Mouse (Mus musculus) gastrocnemius, postnatal 10 days (tissue): Measurements from ENCODE around the gene D10Wsu102e. TPM values are rescaled to one million over a fixed set of nuclear protein-coding genes. Genes with fewer than 3 reads are reported as not detected.
"Not testable (repeated sequence)": the region's sequence is repeated elsewhere in the genome, so short reads cannot be mapped to it uniquely, and the experiment has no call there.

ENCODE experiments used
- DNase-seq: peaks from one replicate; pipeline ENCODE4 v3.0.0; 2021; ENCODE audit warnings: mixed read lengths
- total RNA-seq, 2 experiments: library from RNA; stranded (reverse); gene quantifications; 2 replicates each; pipeline ENCODE4 v1.2.3; 2021

The D10Wsu102e gene
- total RNA-seq, 2 experiments from 2014 or later: 0.78 to 0.90 TPM

DNA sequence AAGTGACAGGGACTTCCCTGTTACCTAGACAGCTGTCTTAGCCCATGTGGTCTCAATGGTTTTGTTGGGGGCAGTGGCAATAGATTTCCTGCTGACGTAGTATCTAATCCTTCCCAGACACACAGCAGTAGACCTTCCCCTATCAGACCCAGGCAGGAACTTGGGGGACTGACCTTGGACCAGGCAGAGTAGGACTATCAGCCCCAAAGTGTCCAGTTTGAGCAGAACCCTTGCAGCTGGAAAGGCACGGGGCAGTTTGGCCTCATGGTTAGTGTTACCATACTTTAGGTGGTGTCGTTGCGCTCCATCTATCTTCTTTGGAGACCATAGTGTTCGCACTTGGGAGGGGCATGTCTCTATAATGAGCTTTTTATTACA, 13.7 kb upstream of the D10Wsu102e start:
- no peak for DNase-seq

DNA sequence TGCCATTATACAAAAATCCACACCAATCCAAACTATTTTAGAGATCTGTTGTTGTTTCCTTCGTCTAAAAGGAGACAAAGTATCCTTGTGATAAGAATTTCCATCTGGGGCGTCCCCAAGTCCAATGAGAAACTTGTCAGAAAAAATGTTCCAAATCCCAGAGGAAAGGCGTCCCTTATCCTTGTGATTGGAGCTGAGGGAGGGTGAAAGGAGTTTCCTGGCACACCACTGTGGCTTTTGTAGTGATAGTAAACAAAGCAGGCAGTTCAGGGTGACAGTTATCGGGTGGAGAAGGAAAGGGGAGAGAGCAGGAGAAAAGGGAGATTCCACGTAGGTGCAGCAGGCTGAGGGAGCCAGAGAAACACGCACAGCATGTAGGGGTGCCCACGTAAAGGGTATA, 12.5 kb upstream of the D10Wsu102e start:
- DNase-seq: no peak

GRCm38 (mm10) chr10:83350689-83351088, 9.3 kb upstream of the D10Wsu102e start:
- DNase-seq: no peak

GRCm38 (mm10) chr10:83351779-83352178, 8.2 kb upstream of the D10Wsu102e start:
- not testable (repeated sequence) for DNase-seq

DNA sequence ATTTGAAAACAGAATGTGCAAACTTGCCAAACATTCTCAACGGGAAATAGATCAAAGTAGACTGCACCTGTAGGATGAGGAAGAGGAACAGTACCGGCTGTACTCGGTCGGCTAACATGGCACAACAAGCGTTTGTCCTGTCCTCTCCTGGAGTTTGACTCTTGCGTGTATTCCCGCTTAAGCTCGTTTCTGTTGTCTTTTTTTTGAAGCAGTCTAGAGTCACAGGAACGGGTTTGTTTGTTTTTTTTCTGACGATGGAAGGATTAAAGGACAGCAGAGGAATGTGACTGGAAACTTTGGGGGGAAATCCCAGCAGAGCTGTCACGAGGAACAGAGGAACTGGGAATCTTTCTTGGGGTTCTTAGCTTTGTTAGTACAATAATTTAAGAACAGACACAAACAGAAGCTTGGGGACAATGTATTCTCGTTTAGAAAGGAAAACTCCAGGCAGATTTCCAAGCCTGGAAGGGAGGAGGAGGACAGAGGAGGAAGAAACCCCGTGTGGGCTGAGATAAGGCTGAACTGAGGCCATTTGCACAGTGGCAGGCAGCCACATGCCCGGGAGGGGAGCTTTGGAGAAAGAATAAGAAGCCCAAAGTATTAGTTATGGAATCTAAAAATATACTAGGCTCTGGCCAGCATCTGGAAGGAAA, 6.2 kb upstream of the D10Wsu102e start:
- DNase-seq: peak; percentile 30

GRCm38 (mm10) chr10:83354333-83354719, 5.7 kb upstream of the D10Wsu102e start:
- DNase-seq: no peak

DNA sequence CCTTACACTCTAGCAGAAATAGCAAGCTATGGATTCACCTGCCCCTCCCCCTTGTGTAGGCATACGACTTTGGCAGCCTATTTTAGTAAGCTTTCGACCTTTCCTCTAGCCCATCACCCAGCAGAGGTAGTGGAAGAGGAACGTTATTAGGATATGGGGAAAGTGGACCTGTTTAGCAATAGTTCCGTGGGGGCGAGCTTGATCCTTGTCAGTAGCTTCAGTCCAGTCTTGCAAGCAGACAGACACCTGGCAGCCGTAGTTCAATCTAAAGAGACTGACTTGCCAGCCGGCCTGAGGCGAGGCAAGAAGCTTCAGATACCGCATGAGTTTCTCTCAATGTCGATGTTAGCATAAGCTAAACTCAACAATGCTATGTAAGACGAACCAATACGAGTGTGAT, 3.6 kb upstream of the D10Wsu102e start:
- DNase-seq: no peak

- DNase-seq: no peak
Measured at GRCm38 (mm10) chr10:83359451-83359850, 570 bp upstream of the D10Wsu102e start.

DNA sequence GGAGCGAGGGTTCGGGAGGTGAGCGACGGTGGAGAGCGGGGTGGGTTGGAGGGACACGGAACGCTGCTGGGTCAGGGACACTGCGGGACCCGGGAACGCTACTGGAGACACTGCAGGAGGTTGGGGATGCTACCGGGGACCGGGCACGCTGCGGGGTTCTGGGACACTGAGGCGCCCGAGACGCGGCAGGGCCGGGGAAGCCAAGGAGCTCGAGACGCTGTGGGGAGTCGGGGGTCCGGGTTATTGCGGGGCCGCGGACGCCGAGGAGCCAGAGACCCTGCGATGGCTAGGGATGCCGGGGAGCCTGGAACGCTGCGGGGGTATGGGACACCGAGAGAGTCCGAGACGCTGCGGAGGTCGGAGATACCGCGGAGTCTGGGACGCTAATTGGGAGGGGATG, 335 bp downstream of the D10Wsu102e start:
- DNase-seq: no peak

DNA sequence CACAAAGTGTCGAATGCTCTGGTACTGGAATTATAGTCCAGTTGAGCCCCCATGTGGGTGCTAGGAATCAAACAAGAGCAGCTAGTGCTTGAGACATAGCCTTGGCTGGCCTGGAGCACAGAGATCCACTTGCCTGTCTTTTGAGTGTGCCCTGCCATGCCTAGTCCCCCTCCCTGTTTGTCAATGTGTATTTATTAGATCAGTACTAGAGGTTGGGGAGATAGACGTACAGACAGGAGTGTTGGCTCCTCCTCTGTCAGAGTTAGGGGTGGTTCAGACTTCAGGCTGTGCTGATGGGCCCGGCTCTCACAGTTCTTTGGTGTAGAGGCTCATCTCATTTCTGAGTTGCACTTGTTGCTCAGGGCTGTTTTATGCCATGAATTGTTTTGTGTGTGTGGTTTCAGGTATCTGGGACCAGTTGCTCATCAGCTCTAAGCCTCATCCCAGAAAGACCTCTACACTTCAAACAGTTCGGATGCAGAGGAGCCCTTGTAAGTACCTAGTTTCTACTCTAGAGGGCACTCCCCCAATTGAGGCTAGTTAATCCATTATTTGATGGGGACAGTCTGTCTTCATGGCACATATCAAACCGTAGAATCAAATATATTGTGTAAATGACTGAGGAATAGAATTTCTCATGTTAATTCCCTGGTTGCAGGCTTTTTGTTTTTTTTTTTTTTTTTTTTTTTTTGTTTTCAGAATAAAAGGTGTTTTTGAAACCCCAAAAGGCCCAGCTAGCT, 1.8 kb downstream of the D10Wsu102e start:
- no peak for DNase-seq

GRCm38 (mm10) chr10:83363451-83363850, 3.4 kb downstream of the D10Wsu102e start:
- DNase-seq: no peak

GRCm38 (mm10) chr10:83368918-83369317, 8.9 kb downstream of the D10Wsu102e start:
- DNase-seq: no peak

GRCm38 (mm10) chr10:83374045-83374656, 14.1 kb downstream of the D10Wsu102e start:
- no peak for DNase-seq

- not testable (repeated sequence) for DNase-seq
Measured at GRCm38 (mm10) chr10:83375458-83375857, 15.4 kb downstream of the D10Wsu102e start.

GRCm38 (mm10) chr10:83376911-83377682, 17.1 kb downstream of the D10Wsu102e start:
- no peak for DNase-seq

DNA sequence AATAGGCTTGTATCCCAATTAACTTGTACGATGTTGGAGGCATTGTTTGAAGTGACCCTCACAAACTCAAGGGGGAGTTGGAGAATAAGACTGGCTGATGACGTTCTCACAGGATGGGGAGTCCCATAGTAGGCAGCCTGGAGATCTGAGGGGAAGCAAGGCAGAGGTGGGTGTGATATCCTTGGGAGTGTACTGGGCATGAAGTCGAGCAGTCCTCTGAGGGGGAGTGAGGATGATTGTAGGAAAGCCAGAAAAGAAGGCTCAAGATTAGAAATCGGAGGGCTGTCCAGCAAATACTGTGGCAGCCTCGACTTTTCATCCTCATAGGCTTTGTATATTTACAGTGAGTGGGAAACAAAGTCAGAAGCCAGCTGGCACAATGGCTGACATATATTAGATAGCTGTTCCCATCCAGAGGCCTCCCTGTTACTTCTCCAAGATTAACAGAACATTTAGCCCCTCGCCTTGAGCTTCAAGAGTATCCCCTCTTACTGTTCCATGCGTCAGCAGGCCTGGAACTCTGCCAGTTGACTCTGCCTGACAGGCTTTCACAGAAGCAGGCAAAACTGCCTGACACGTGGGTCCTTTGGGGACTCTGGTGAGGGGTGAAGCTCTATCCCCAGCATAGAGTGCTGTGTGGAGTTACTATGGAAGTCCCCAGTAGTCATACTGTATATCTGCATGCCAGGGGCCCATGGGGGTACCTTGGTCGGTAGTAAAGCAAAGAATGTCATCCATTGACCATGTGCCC, 18.2 kb downstream of the D10Wsu102e start:
- no peak for DNase-seq

GRCm38 (mm10) chr10:83380501-83380900, 20.5 kb downstream of the D10Wsu102e start:
- DNase-seq: no peak

DNA sequence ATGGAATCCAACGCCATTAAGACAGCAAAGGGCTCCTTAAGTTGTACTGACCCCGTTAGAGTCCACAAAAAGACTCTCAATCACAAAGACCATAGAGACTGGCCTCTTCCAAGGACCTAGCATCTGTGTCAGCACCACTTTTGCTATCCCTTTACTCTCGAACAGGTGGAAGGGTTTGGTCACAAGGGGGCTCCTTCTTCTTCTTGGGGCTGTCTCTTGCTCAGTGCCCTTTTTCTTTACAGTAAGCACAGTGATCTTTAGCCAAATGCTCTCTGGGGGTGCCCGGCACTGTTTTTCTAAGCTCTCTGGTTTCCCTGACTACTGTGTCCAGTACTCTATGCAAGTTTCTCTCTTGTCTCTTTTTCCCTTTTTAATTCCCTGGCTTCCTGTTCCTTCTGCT, 22.5 kb downstream of the D10Wsu102e start:
- no peak for DNase-seq

- no peak for DNase-seq
Measured at GRCm38 (mm10) chr10:83382988-83383387, 23.0 kb downstream of the D10Wsu102e start.

GRCm38 (mm10) chr10:83383863-83384262, 23.8 kb downstream of the D10Wsu102e start:
- DNase-seq: no peak

DNA sequence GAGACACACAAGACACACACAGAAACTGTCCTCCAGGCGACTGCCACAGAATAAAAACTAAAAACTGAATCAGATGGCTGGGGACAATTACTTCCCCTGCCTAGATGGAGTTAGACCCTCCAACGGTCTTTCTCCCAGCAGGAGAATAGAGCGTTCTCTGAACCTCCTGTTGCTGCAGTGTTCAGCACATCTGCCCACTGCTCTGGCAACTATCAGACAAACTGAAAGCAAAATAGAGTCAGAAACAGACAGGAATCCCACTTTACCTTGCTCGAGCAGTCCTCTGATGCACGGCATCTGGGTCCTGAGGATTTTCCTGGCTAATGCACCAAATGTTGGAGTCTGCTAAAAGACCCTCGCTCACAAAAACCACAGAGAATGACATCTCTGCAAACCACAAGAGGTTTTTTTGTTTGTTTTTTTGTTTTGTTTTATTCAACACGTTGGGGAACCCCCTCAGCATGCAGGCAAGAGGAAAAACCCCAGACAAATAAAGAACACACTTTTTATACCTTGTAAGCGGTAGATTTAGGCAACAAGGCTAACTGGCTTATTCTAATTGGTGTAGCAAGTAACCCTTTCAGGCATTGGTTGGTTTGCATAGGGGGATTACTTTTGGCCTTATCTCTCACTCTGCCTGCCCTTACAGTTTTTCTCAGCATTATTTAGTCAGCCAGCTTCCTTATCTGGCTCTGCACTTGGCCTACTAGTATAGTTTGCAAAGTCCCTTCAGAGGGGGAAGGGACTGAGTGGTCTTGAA, 24.6 kb downstream of the D10Wsu102e start:
- DNase-seq: no peak
